Mouse (Mus musculus) kidney, postnatal 10 days (tissue): ENCODE results near the gene Tmem150c.
A peak's percentile ranks its signal among the peaks of the same experiment; 100 is the strongest.

ENCODE experiments used
- DNase-seq: peaks from one replicate; pipeline ENCODE4 v3.0.0; 2021; ENCODE audit warnings: mixed read lengths

Tmem150c gene

DNA sequence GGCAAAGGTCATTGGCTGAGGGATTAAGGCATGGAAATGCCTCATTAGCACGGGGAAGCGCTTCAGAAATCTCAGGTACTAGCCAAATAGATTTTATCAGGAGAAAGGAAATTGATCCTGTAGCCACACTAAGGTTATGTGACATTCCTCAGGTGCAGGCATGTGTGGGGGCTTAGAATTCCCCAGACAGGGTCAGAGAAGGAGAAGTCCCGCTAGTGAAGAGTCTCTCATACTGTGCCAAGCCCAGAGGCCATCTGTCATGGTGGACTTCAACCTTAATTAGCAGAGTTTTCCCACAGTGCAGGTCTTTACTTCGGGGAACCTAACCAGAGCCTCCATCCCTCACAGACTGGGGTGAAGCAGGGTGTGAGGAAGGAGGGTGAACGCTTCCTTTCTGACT, 62.7 kb downstream of the Tmem150c start:
- no peak for DNase-seq

DNA sequence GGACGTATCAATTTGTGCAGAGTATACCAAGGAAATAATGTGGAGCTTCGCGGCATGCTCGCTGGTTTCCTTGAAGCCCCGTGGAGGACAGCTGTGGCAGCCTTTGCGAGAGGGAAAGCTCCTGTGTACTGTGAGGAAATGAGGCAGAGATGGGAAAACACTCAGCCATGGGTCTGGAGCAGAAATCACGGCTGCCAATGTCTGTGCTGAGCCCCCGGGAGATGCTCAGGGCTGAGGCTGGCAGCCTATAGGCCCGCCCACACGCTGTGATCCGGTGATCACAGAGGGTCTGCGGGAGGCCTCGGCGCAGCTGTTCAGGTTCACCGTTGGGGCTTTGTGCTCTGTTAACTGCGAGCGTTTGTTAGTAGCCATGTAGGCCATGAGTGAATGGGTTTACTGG, 68.0 kb downstream of the Tmem150c start:
- no peak for DNase-seq

DNA sequence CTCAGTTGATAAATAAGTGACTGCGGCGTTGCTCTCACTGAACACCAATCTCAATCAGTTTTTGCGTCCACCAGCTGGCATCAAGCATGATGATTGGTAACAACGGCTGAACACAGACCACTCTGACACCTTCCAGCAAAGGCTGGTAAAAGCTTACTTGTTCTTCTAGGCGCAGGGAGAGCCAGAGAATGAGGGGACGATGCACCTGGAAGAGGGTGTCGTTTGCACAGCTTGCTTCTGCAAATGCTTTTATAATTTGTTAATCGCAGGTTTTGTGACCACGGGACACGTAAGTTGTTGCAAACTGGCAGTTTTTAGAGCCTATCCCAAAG, 68.4 kb downstream of the Tmem150c start:
- no peak for DNase-seq

DNA sequence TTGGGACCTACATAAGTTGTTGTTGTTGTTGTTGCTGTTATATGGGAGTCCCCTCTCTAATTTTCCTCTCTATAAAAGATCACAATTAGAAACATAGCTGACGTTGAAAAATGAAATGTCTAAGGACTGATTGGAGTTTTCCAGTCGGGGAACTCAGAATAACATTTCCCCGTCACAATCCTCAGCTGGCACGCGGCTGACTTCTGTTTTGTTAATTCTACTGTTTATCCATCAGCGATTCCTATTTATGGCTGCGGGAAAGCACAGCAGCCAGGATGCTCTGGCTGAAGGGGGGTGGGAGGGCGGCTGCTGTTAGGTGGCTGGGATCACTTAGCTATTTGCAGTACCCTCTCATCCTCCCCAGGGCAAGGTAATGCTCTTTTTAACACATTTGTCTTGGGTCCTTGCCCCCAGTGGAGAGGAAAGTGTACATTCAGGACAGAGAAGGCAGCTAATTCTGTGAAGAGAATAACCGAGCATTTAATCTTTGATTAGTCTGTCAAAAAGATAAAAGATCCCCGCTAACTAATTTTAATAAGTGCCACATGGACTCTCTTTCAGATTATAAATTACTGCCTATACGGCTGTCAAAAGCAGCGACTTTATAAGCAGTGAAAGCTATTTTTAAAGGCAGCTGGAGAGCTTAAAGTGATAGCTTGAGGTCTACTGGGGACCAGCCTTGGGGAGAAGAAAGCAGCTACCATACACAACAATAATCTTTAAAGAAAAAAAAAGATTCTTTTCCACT, 68.9 kb downstream of the Tmem150c start:
- DNase-seq: no peak

DNA sequence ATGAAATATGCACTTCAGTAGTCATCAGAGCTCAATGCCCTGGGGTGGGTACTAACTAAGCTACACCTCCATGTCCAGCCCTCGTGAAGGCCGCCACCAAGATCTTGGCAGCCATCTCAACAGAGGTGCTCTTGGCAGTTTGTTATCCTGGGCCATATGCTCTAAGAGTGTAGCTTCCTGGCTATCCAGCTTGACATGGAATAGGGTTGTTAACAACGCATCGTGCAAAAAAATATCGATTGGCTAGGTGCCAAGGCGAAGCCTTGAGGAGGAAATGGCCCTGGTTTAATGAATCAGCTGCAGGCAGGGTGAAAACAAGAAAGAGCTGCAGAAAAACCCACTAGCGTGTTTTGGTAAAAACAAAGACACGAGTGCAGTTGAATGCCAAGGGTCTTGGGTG, 74.5 kb downstream of the Tmem150c start:
- peak; percentile 70 for DNase-seq

DNA sequence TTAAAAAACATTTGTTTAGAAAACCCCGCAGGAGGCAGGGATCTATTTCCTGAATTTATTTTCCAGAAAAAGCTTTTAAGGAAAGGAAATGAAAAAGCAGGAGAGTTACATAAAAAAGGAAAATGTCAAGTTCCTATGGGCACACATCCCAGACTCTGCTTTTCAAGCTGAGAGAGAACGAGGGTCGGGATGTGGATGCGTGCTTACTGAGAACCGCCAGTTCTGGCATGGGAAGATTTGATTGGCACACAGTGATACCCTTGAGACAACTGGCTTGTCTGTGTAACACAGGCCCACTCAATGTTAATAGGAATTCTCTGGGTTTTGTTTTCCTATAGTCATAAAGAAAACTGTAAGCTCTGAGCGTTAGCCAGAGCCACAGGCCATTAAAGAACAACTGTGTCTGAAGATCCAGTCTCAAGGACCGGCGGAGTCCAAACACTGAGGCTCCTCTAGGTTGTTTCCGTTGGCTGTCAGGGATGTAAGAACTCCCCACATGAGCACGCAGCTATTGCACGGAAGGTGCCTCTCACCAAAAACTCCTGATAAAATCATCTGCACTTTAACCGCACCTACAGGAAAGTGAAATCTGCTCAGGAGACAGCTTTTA, 75.5 kb downstream of the Tmem150c start:
- no peak for DNase-seq

GRCm38 (mm10) chr5:100082006-100082405, 77.6 kb downstream of the Tmem150c start:
- DNase-seq: no peak

DNA sequence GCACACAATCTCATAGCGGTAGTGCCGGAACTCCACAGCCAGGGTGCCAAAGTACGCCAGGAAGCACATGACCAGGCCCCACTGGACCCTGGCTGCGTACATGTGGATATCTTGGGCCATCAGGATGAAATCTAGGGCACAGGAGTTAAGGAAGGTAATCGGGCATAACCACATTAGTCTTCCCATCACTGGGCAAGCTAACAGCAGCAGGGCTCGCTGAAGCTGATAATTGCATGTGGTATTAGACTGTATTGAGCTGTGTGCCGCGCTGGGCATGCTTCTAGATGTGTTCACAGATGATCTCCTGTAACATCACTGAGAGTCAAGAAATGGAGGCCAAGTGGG, 79.7 kb downstream of the Tmem150c start:
- no peak for DNase-seq

GRCm38 (mm10) chr5:100079040-100079930, 80.3 kb downstream of the Tmem150c start:
- peak; percentile 24 for DNase-seq

DNA sequence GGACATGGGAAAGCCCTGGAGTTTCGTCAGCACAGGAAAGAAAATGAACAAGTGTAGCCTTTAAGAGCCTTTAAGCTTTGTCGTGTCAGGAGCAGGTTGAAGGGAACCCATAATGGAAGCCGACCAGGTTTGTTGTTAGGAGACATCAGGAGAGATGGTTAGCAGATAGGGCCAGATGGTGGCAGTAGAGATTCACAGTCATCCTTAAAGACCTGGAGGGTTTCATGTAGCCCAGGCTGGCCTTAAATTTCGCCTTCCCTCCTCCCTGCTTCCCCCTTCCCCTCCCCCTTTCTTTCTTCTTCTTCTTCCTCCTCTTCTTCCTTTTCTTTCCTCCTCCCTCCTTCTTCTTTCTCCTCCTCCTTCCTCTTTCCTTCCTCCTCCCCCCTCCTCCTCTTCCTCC, 85.0 kb downstream of the Tmem150c start:
- DNase-seq: no peak

- DNase-seq: no peak
These were observed 87.1 kb downstream of the Tmem150c start for GRCm38 (mm10) chr5:100072557-100072956.

DNA sequence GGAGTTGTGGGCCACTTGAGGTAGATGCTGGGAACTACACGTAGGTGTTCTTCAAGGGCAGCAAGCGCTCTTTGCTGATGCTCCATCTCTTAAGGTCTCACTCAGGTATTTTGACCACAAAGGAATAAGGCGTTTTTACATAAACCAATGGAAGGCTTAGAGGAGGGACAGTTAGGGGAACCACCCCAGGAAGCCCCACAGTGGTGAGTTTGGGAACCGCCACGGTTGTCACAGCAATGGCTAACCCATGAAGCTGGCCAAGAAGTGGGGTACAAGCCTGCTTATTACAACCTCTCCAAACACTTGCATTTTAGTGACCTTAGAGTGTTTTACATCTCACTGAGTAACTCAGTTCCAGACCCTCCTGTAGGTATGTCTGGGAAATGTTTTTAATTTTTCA, 88.1 kb downstream of the Tmem150c start:
- no peak for DNase-seq

DNA sequence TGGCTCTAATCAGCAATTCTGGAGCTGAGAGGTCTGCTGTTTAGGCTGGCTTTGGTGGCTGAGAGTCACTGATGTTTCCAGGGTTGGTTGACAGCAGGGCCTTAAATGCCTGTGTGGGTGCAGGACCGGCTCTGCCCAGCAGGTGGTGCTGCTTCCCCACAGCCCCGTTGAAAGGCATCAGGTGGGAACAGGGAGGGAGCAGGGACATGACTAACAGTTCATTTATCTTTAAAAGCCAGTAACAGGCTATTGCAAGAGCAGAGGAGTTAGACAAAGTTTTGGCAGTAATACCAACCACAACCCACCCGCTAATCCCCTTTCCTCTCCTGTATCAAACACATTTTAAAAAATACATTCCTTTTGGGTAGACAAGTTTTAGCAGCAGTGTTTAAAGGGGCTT, 89.4 kb downstream of the Tmem150c start:
- DNase-seq: peak; percentile 90

GRCm38 (mm10) chr5:100069526-100069925, 90.1 kb downstream of the Tmem150c start:
- DNase-seq: no peak

- no peak for DNase-seq
These were observed 92.0 kb downstream of the Tmem150c start for GRCm38 (mm10) chr5:100067579-100067978.

GRCm38 (mm10) chr5:100060876-100061275, 98.7 kb downstream of the Tmem150c start:
- DNase-seq: no peak

- no peak for DNase-seq
These were observed 100.3 kb downstream of the Tmem150c start for GRCm38 (mm10) chr5:100059326-100059725.

GRCm38 (mm10) chr5:100058729-100059128, 100.9 kb downstream of the Tmem150c start:
- DNase-seq: no peak

- DNase-seq: no peak
These were observed 102.0 kb downstream of the Tmem150c start for GRCm38 (mm10) chr5:100057461-100058209.

- DNase-seq: no peak
These were observed 103.7 kb downstream of the Tmem150c start for GRCm38 (mm10) chr5:100055866-100056369.

DNA sequence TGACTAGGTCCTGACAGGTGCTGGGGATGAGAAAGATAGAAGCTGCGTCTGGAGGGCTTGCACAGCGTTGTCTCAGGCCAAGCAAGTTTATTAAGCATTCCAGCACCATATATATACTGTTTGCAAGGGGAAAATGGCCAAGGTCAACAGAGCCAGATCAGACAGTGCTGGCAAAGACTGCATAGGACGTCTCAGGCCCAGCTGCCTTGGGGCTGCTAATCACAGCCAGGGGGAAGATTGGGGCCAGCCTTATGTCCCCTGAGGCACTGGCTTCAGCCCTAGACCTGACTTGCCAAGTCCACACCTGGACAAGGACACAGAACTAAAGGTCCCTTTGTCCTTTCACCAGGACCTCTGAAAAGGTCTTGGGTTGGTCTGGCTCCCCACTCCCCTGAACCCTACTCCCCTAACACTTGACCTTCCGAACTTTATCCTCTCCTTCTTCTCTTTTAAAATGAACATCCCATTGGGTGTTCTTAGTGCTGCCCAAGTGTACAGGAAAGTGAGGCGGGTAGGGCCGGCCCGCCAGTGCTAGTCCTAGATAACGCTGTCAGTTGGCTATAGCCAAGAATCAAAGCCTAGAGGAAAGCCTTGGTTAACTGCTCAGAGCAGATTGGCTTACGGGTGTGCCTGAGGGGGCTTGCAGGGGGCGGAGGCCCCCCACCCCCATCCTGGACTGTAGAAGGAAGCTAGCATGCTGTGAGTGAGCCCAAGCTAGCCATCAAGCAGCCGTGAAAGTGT, 104.6 kb downstream of the Tmem150c start:
- no peak for DNase-seq

DNA sequence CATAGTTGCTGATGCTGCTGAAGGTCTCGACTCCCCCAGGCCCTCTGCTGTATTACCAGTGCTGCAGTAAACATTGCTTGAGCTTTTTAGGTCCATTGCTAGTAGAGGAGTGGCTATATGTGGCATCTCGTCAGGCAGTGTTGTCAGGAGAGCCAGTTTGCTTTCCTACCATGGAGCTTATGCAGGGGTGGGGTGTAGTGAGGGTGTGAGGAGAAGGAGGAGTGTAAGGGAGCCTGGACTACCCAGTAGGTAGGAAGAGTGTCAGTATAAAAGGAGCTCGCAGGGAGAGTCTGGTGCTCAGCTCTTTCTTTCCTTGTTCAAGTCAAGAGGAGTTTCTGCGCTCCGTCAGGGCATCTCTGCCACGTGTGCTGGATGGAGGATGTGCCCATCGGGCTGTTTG, 106.9 kb downstream of the Tmem150c start:
- DNase-seq: no peak
